In the genomic region with DNA sequence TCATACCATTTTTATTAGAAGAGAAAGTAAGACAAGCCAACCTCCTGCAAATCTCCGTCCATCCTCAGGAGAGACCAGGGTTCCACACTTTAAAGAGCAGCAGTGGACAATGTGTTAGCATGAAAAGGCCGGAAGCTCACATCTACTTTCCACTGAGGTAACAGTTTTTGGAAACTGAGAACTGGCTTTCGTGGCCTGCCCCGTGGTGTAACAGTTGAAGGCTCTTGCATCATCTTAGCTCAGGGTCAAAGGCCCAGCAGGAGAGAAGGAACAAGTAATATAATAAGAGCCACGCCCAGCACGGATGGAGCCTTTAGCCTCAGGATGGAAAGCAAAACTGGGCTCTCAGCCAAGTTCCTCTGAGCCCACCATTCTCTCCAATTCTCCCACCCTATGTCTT, we compare ENCODE assay signal across 10 mouse cellular contexts. TPM values are rescaled to one million over a fixed set of nuclear protein-coding genes. Genes with fewer than 3 reads are reported as not detected.
DNase-seq lines count a peak whose midpoint lies in the region; ATAC-seq and TF ChIP-seq lines count a peak whose summit lies in the region.
"Had no signal": no experiment of that assay in that cellular context is flagged by ENCODE, and none has a peak within 500 bp of the region (broad histone marks: within the 10 kb centered on the region; RNA-seq: fewer than 3 reads in every experiment).

No protein-coding gene starts in this region.

- no peak for TF ChIP-seq CTCF in small intestine, adult 2 months (IDR thresholded peaks at IDR 0.05; ENCODE audit: extremely low read depth, insufficient read length, insufficient replicate concordance, low read depth, low read length)

- H3K27me3 ChIP-seq in limb, embryonic 14.5 days (ENCODE audit: control insufficient read depth, insufficient read depth, low read length): no peaks in the 10 kb centered on the region
- H3K27me3 ChIP-seq in limb, embryonic 10.5 days (ENCODE audit: low read depth, poor library complexity, severe bottlenecking): no peaks in the 10 kb centered on the region
- no peaks in the 10 kb centered on the region for H3K27me3 ChIP-seq in intestine, embryonic 16.5 days (replicated peaks; ENCODE audit: control insufficient read depth, insufficient read depth, low read length)
- H3K27me3 ChIP-seq in small intestine, adult 2 months (ENCODE audit: control insufficient read depth, insufficient read depth, low read length): no peaks in the 10 kb centered on the region
- H3K27me3 ChIP-seq: hindbrain, embryonic 12.5 days; limb, embryonic 13.5 days had no signal

- 51% methylated on average over 6 of the region's 6 CpGs for whole genome bisulfite sequencing in limb, embryonic 14.5 days
- 85% methylated on average over 6 of the region's 6 CpGs for WGBS in limb, embryonic 10.5 days
- WGBS in intestine, embryonic 16.5 days: 55% methylated on average over 6 of the region's 6 CpGs
- WGBS in small intestine, adult 2 months: 26% methylated on average over 6 of the region's 6 CpGs

- peaks cover 22% of the 10 kb centered on the region for H3K4me1 ChIP-seq in limb, embryonic 14.5 days (ENCODE audit: control insufficient read depth, insufficient read depth, low read length)
- H3K4me1 ChIP-seq in limb, embryonic 10.5 days: peaks cover 21% of the 10 kb centered on the region
- peaks cover 49% of the 10 kb centered on the region for H3K4me1 ChIP-seq in intestine, embryonic 16.5 days (ENCODE audit: control insufficient read depth, insufficient read depth, low read length)
- peaks cover 55% of the 10 kb centered on the region for H3K4me1 ChIP-seq in small intestine, adult 2 months (ENCODE audit: control insufficient read depth, insufficient read depth, insufficient read length, low read length)

- H3K9me3 ChIP-seq in limb, embryonic 14.5 days (ENCODE audit: control insufficient read depth, low read length): no peaks in the 10 kb centered on the region
- H3K9me3 ChIP-seq in limb, embryonic 10.5 days (replicated peaks): no peaks in the 10 kb centered on the region
- H3K9me3 ChIP-seq in intestine, embryonic 16.5 days (ENCODE audit: control insufficient read depth, low read length): no peaks in the 10 kb centered on the region
- H3K9me3 ChIP-seq: hindbrain, embryonic 12.5 days; limb, embryonic 13.5 days had no signal

- H3K9ac ChIP-seq in limb, embryonic 14.5 days (ENCODE audit: low read depth, low read length, severe bottlenecking): no peak overlapping the region
- H3K9ac ChIP-seq in intestine, embryonic 16.5 days (ENCODE audit: low read depth, low read length): no peak overlapping the region
- H3K9ac ChIP-seq: hindbrain, embryonic 12.5 days; limb, embryonic 13.5 days had no signal

- no peak for TF ChIP-seq POLR2A in limb, embryonic 14.5 days (IDR thresholded peaks at IDR 0.05; ENCODE audit: borderline replicate concordance, extremely low read depth, insufficient read depth, insufficient read length)
- TF ChIP-seq POLR2A in small intestine, adult 2 months (IDR thresholded peaks at IDR 0.05; ENCODE audit: low read depth, low read length): no peak

- no peaks in the 10 kb centered on the region for H3K36me3 ChIP-seq in limb, embryonic 14.5 days (ENCODE audit: control insufficient read depth, insufficient read depth, low read length)
- H3K36me3 ChIP-seq in limb, embryonic 10.5 days: no peaks in the 10 kb centered on the region
- no peaks in the 10 kb centered on the region for H3K36me3 ChIP-seq in intestine, embryonic 16.5 days (ENCODE audit: control insufficient read depth, insufficient read depth, low read length)
- peaks cover 20% of the 10 kb centered on the region for H3K36me3 ChIP-seq in small intestine, adult 2 months (ENCODE audit: control insufficient read depth, insufficient read depth, low read length)
- H3K36me3 ChIP-seq: hindbrain, embryonic 12.5 days; limb, embryonic 13.5 days had no signal

- DNase-seq in adrenal gland, postnatal 10 days: peak; percentile 40
- no peak for DNase-seq in adrenal gland, postnatal 25 days
- DNase-seq in limb, embryonic 14.5 days (ENCODE audit: low spot score): peak; percentile 23
- no peak for DNase-seq in limb, embryonic 10.5 days (ENCODE audit: low spot score)
- DNase-seq in thymus, postnatal 14 days: no peak
- no peak for DNase-seq in embryo, embryonic 11 days

- H3K4me3 ChIP-seq in limb, embryonic 14.5 days (replicated peaks; ENCODE audit: low read length): no peak overlapping the region
- no peak overlapping the region for H3K4me3 ChIP-seq in limb, embryonic 10.5 days
- H3K4me3 ChIP-seq in intestine, embryonic 16.5 days (ENCODE audit: low read length): no peak overlapping the region
- H3K4me3 ChIP-seq in small intestine, adult 2 months (ENCODE audit: low read depth, low read length): no peak overlapping the region
- H3K4me3 ChIP-seq: hindbrain, embryonic 12.5 days; limb, embryonic 13.5 days had no signal

- H3K4me2 ChIP-seq in limb, embryonic 14.5 days (replicated peaks; ENCODE audit: low read depth, low read length, severe bottlenecking): no peak overlapping the region
- peak overlapping the region; percentile 8; the same call in 1 of the 2 replicates for H3K4me2 ChIP-seq in intestine, embryonic 16.5 days (ENCODE audit: low read depth, low read length)
- H3K4me2 ChIP-seq: hindbrain, embryonic 12.5 days; limb, embryonic 13.5 days had no signal

- ATAC-seq in limb, embryonic 14.5 days (ENCODE audit: low FRiP score, low read depth): no peak
- peak; percentile 65 for ATAC-seq in intestine, embryonic 16.5 days

- no peak overlapping the region for H3K27ac ChIP-seq in limb, embryonic 14.5 days (replicated peaks; ENCODE audit: low read depth, low read length)
- H3K27ac ChIP-seq in limb, embryonic 10.5 days: no peak overlapping the region
- peak overlapping the region; percentile 91 for H3K27ac ChIP-seq in intestine, embryonic 16.5 days (ENCODE audit: low read length)
- H3K27ac ChIP-seq in small intestine, adult 2 months (ENCODE audit: insufficient read depth, low read depth, low read length): peak overlapping the region; percentile 98
- H3K27ac ChIP-seq: hindbrain, embryonic 12.5 days; limb, embryonic 13.5 days had no signal

RNA-seq across cellular contexts. Expression of a gene that starts 12.1 kb away (rescaled TPM):
- total RNA-seq in adrenal gland, postnatal 10 days (2021): 10 to 100 TPM; 46.2 to 49.2 TPM
- total RNA-seq in adrenal gland, postnatal 25 days (2021): 57.6 and 66.5 TPM in 2 replicates
- polyA plus RNA-seq in limb, embryonic 14.5 days (2012; rRNA removed): 8.3 and 12.2 TPM in 2 replicates
- polyA plus RNA-seq in limb, embryonic 14.5 days (2014; fragmentation: Nextera tagmentation; extraction: Ambion mirVana): 12.0 and 12.2 TPM in 2 replicates
- polyA plus RNA-seq in limb, embryonic 10.5 days (2016; fragmentation: Nextera tagmentation; extraction: Ambion mirVana): 5.5 and 5.9 TPM in 2 replicates
- 121 and 130 TPM in 2 replicates for polyA plus RNA-seq in intestine, embryonic 16.5 days (2015; fragmentation: Nextera tagmentation; extraction: Ambion mirVana)
- polyA plus RNA-seq in small intestine, adult 2 months (2012; rRNA removed): 37.4 and 159 TPM in 2 replicates

Comparison
In these comparisons a context has a peak if more than half of its experiments do, and no peak if none do; other contexts are left out.
1. DNase-seq: peak in adrenal gland, postnatal 10 days (single experiment) and limb, embryonic 14.5 days (single experiment); none in adrenal gland, postnatal 25 days (single experiment), limb, embryonic 10.5 days (single experiment), thymus, postnatal 14 days (single experiment) and embryo, embryonic 11 days (single experiment).
2. H3K27ac ChIP-seq: peak in intestine, embryonic 16.5 days (single experiment) and small intestine, adult 2 months (single experiment); none in limb, embryonic 14.5 days (single experiment) and limb, embryonic 10.5 days (single experiment).